Mouse (Mus musculus) T-helper 2 cell (primary cell): Measurements from ENCODE around the gene Fgfr1op.

Experiments used
- in situ Hi-C: fragments of 300-600 bp; cut with MboI, MseI; formaldehyde crosslinking; loops from one replicate; pipeline ENCODE4 v1.15.1; 2025; ENCODE audit warnings: high pct_unique_total_duplicates

Fgfr1op gene

GRCm38 (mm10) chr17:8167436-8167835 is 2.1 kb downstream of the Fgfr1op start:
- in situ Hi-C loops: loop anchor here (25.0 kb wide), 1 partner anchor 305 kb away; no protein-coding TSS in a partner anchor

GRCm38 (mm10) chr17:8170331-8170730 is 5.0 kb downstream of the Fgfr1op start:
- in situ Hi-C loops: loop anchor here (25.0 kb wide), 1 partner anchor 308 kb away; no protein-coding TSS in a partner anchor

DNA sequence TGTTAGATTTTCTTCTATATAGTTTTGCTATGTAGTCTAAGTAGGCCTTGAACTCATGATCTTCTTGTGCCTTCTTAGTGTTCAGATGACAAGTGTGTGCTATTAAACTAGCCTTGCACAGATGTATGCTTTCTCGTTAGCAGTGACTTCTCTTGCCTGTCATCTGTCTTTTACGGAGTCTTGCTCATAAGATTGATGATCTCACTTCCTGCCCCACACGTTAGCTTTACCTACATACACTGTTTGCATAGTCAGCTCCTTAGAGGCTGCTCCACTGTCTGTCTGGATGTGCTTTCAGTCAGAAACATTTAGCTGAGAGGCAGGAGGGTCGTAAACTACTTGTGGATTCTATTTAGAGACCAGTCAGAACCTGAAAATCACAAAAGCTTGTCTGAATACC is 5.8 kb downstream of the Fgfr1op start:
- in situ Hi-C loops: loop anchor here (25.0 kb wide), 1 partner anchor 309 kb away; no protein-coding TSS in a partner anchor

DNA sequence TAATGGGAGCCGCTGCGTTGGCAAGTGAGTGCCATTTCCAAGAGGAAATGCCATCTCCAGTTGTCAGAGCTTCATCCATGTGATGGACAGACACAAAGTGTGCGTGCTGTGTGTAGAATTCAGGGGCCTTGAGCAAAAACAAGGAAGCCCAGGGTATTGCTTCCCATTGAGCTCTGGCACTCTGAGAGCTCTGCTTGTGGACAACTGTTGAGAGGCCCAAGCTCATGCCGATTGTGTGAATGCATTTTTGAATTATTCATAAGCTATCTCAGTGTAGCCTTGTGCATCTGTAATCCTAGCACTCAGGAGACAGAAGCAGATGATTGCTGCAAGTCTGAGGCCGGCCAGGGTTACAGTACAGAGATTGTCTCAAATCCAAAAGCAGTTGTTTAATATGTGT is 11.8 kb downstream of the Fgfr1op start:
- in situ Hi-C loops: no loop called here

DNA sequence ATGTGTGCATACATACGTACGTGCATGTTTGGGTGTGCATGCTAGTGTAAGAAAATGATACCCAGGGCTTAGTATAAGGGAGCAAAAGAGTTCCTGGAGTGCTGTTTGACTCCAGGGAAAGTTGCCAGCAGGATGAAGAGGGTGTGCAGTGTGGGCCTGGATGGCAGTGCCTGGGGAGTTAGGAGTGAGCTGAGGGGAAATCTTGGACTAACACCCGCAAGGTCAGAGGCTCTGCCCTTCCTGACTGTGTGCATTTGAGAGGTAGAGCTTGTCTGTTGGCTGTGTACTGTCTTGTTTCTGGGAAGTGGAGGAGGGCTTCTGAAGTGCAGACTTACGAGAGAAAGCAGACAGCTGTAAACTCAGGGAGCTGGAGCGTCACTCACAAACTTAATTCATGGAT is 18.5 kb downstream of the Fgfr1op start:
- in situ Hi-C loops: no loop called here

GRCm38 (mm10) chr17:8184217-8184616 is 18.9 kb downstream of the Fgfr1op start:
- in situ Hi-C loops: no loop called here

DNA sequence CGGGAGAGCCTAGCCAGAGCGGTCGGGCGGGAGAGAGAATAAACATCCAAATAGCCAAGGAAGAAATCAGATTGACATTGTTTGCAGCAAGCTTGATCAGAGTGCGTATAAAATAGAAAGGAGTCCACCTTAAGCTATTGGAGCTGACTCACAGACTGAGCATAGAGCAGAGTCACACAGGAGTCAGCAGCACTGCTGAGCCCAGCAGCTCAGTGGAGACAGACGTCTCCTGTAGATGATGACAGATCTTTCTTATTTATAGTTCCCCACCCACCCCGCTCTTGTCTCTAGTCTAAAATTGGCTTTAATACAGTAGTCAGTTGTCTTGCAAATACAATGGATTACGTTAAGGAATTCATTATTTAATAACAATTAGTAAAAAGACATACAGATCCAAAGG is 28.4 kb downstream of the Fgfr1op start:
- in situ Hi-C loops: no loop called here

DNA sequence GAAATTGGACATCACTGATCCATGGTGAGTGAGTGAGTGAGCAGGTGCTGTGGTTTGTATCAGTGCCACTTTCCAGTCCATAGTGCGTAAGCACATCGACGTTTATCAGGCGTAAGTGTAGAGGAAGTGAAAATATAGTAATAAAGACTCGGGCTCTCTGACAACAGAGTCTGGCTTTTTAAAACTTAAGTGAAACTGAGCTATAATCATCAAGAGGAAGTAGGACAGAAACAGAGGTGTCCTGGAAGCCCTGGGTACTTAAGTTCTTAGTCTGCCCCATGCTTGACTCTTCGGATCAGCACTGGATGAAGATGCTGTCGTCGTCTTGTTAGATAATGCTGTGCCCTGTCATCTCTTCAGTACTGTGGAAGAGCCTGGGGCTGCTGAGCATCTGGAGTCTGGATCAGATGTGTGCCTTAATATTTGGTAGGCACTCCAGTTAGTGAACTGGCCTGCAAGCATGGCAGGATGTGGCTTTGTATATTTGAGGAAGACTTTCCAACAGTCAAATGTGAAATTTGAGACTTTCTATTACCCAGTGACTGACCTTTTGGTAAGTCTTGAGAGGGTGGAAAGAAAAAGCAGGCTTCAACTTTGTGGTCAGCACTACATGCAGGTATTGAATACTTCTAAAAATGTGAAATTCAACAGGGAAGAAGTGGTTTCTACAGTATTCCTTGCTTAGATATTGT is 30.5 kb downstream of the Fgfr1op start:
- in situ Hi-C loops: no loop called here

- in situ Hi-C loops: no loop called here
Observed at GRCm38 (mm10) chr17:8197652-8198051, 32.4 kb downstream of the Fgfr1op start.

GRCm38 (mm10) chr17:8199067-8199935 is 34.0 kb downstream of the Fgfr1op start:
- in situ Hi-C loops: no loop called here

DNA sequence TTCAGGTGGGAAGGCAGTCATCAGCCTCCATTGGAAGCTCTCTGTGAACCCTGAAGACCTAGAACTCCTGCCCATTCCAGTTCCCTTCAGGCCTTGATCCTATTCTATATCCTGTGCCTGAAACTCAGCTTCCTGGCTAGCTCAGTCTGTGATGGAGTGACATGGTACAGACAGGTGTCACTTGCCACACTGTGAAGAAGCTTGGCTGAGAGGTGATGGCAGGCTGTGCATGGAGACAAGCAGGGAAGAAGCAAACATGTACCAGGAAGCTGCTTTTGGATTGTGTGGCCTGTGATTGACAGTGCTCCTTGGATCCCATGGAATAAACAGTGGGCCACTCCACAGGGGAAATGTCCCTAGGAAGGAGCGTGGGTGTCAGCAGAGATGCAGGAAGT is 34.6 kb downstream of the Fgfr1op start:
- in situ Hi-C loops: loop anchor here (5.0 to 25.0 kb wide), 2 partner anchors 97 to 638 kb away; no protein-coding TSS in a partner anchor

DNA sequence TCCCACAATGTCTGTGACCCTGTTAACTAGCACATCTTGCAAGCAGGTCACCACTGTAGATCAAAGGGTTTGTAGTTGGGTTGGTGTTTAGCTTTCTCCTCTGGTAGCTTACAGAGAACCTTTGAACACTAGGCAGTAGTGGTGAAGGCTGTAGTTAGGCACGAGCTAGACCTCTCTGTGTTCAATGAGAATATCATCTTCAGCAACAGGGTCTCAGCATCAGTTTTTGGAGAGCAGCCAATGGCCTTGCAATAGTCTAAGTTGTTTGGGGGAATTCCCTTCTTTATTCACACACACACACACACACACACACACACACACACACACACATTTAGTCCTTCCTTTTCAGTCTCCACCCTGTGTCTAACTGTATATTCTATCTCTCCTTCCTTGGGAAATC is 38.2 kb downstream of the Fgfr1op start:
- in situ Hi-C loops: loop anchor here (5.0 to 25.0 kb wide), 2 partner anchors 94 to 641 kb away; no protein-coding TSS in a partner anchor

DNA sequence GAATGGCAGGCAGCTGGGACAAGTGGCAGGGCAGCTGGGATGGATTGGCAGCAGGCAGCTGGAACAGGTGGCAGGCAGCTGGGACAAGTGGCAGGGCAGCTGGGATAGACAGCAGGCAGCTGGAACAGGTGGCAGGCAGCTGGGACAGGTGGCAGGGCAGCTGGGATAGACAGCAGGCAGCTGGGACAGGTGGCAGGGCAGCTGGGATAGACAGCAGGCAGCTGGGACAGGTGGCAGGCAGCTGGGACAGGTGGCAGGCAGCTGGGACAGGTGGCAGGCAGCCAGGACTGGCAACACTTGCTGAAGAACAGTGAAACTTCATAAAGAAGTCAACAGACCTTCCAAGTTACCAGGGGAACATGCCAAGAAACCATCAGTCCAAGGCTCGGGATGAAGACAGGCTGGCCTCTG is 39.9 kb downstream of the Fgfr1op start:
- in situ Hi-C loops: loop anchor here (25.0 kb wide), 1 partner anchor 643 kb away; no protein-coding TSS in a partner anchor

- in situ Hi-C loops: loop anchor here (25.0 kb wide), 1 partner anchor 644 kb away; no protein-coding TSS in a partner anchor
Observed at GRCm38 (mm10) chr17:8206691-8207090, 41.4 kb downstream of the Fgfr1op start.

- in situ Hi-C loops: loop anchor here (25.0 kb wide), 1 partner anchor 647 kb away; no protein-coding TSS in a partner anchor
Observed at GRCm38 (mm10) chr17:8209696-8210095, 44.4 kb downstream of the Fgfr1op start.

- in situ Hi-C loops: loop anchor here (25.0 kb wide), 1 partner anchor 648 kb away; no protein-coding TSS in a partner anchor
Observed at GRCm38 (mm10) chr17:8210170-8210569, 44.9 kb downstream of the Fgfr1op start.

GRCm38 (mm10) chr17:8210675-8211074 is 45.4 kb downstream of the Fgfr1op start:
- in situ Hi-C loops: loop anchor here (25.0 kb wide), 1 partner anchor 648 kb away; no protein-coding TSS in a partner anchor

GRCm38 (mm10) chr17:8211399-8211798 is 46.1 kb downstream of the Fgfr1op start:
- in situ Hi-C loops: loop anchor here (25.0 kb wide), 1 partner anchor 649 kb away; no protein-coding TSS in a partner anchor

- in situ Hi-C loops: loop anchor here (25.0 kb wide), 1 partner anchor 652 kb away; no protein-coding TSS in a partner anchor
Observed at GRCm38 (mm10) chr17:8214369-8214768, 49.1 kb downstream of the Fgfr1op start.

- in situ Hi-C loops: loop anchor here (25.0 kb wide), 1 partner anchor 653 kb away; no protein-coding TSS in a partner anchor
Observed at GRCm38 (mm10) chr17:8215016-8215745, 49.9 kb downstream of the Fgfr1op start.

- in situ Hi-C loops: loop anchor here (25.0 kb wide), 1 partner anchor 661 kb away; no protein-coding TSS in a partner anchor
Observed at GRCm38 (mm10) chr17:8223225-8223624, 57.9 kb downstream of the Fgfr1op start.
